ENCODE assay signal across 9 mouse cellular contexts in genomic region chr11:98752562-98753140, GRCm38 (mm10). TPM values are rescaled to one million over a fixed set of nuclear protein-coding genes. Genes with fewer than 3 reads are reported as not detected.
A peak's percentile ranks its signal among the peaks of the same experiment; 100 is the strongest.
DNase-seq lines count a peak whose midpoint lies in the region; ATAC-seq and TF ChIP-seq lines count a peak whose summit lies in the region.
"Had no signal": no experiment of that assay in that cellular context is flagged by ENCODE, and none has a peak within 500 bp of the region (broad histone marks: within the 10 kb centered on the region; RNA-seq: fewer than 3 reads in every experiment).

No protein-coding gene starts in this region.

- H3K27me3 ChIP-seq in lung, embryonic 15.5 days, result no peaks in the 10 kb centered on the region
- H3K27me3 ChIP-seq in intestine, postnatal 0 days (replicated peaks; ENCODE audit: control insufficient read depth, insufficient read depth, low read length), result no peaks in the 10 kb centered on the region
- no peaks in the 10 kb centered on the region for H3K27me3 ChIP-seq in small intestine, adult 2 months (ENCODE audit: control insufficient read depth, insufficient read depth, low read length)

- WGBS in lung, embryonic 15.5 days, result 77% methylated on average over 10 of the region's 10 CpGs
- WGBS in intestine, postnatal 0 days, result 33% methylated on average over 10 of the region's 10 CpGs
- 36% methylated on average over 10 of the region's 10 CpGs for WGBS in small intestine, adult 2 months

- intact Hi-C loops in gastrocnemius, adult 2 months (cut with DNase I), result no loop called here
- intact Hi-C loops in gastrocnemius, postnatal 14 days (cut with DNase I; ENCODE audit: low total_unique reads), result no loop called here

- no peak for TF ChIP-seq POLR2A in small intestine, adult 2 months (IDR thresholded peaks at IDR 0.05; ENCODE audit: low read depth, low read length)

- peak overlapping the region; percentile 100 for H3K27ac ChIP-seq in gastrocnemius, adult 2 months
- peak overlapping the region; percentile 93 for H3K27ac ChIP-seq in lung, embryonic 15.5 days
- peak overlapping the region; percentile 94 for H3K27ac ChIP-seq in intestine, postnatal 0 days (ENCODE audit: low read depth, low read length)
- H3K27ac ChIP-seq in small intestine, adult 2 months (ENCODE audit: insufficient read depth, low read depth, low read length), result peak overlapping the region; percentile 99

- peak; percentile 15 for DNase-seq in gastrocnemius, adult 2 months
- DNase-seq in gastrocnemius, postnatal 14 days, result no peak
- DNase-seq in lung, adult 18-20 months, result no peak
- DNase-seq in urinary bladder, adult 18-20 months (ENCODE audit: low spot score in 2 of 2), result no peak
- DNase-seq in thymus, postnatal 4 days, result no peak

- H3K36me3 ChIP-seq in lung, embryonic 15.5 days, result peaks cover 29% of the 10 kb centered on the region
- H3K36me3 ChIP-seq in intestine, postnatal 0 days (ENCODE audit: control insufficient read depth, insufficient read depth), result peaks cover 27% of the 10 kb centered on the region
- peaks cover 17% of the 10 kb centered on the region for H3K36me3 ChIP-seq in small intestine, adult 2 months (ENCODE audit: control insufficient read depth, insufficient read depth, low read length)

- H3K4me2 ChIP-seq in lung, embryonic 15.5 days, result no peak overlapping the region
- H3K4me2 ChIP-seq in intestine, postnatal 0 days (replicated peaks; ENCODE audit: low read depth), result peak overlapping the region; percentile 58

- H3K4me3 ChIP-seq in gastrocnemius, adult 2 months, result no peak overlapping the region
- no peak overlapping the region for H3K4me3 ChIP-seq in lung, embryonic 15.5 days
- no peak overlapping the region for H3K4me3 ChIP-seq in intestine, postnatal 0 days (ENCODE audit: low read depth, low read length)
- H3K4me3 ChIP-seq in small intestine, adult 2 months (ENCODE audit: low read depth, low read length), result no peak overlapping the region

- no peaks in the 10 kb centered on the region for H3K9me3 ChIP-seq in lung, embryonic 15.5 days
- no peaks in the 10 kb centered on the region for H3K9me3 ChIP-seq in intestine, postnatal 0 days (ENCODE audit: control insufficient read depth)

- H3K4me1 ChIP-seq in lung, embryonic 15.5 days, result peaks cover 74% of the 10 kb centered on the region
- peaks cover 49% of the 10 kb centered on the region for H3K4me1 ChIP-seq in intestine, postnatal 0 days (replicated peaks; ENCODE audit: control insufficient read depth, insufficient read depth, low read length)
- H3K4me1 ChIP-seq in small intestine, adult 2 months (ENCODE audit: control insufficient read depth, insufficient read depth, insufficient read length, low read length), result peaks cover 50% of the 10 kb centered on the region

- no peak overlapping the region for H3K9ac ChIP-seq in lung, embryonic 15.5 days
- H3K9ac ChIP-seq in intestine, postnatal 0 days (ENCODE audit: low read depth, low read length), result no peak overlapping the region

- no peak for TF ChIP-seq CTCF in gastrocnemius, adult 2 months (IDR thresholded peaks at IDR 0.05)
- TF ChIP-seq CTCF in intestine, postnatal 0 days (IDR thresholded peaks at IDR 0.05; ENCODE audit: low read depth), result no peak
- TF ChIP-seq CTCF in small intestine, adult 2 months (IDR thresholded peaks at IDR 0.05; ENCODE audit: extremely low read depth, insufficient read length, insufficient replicate concordance, low read depth, low read length), result no peak

- ATAC-seq in lung, embryonic 15.5 days (ENCODE audit: borderline replicate concordance, extremely low read depth, low FRiP score, low TSS enrichment), result no peak
- no peak for ATAC-seq in intestine, postnatal 0 days

RNA-seq across cellular contexts. Expression of gene Thra, which starts 12.2 kb away (rescaled TPM):
- total RNA-seq in gastrocnemius, adult 2 months (2021), result 10 to 100 TPM; 78.8 to 96.8 TPM
- total RNA-seq in gastrocnemius, postnatal 14 days (2021), result 100 to 1,000 TPM in 1 of 2 experiments, 10 to 100 TPM in 1; 91.8 to 106 TPM
- polyA plus RNA-seq in lung, embryonic 15.5 days (2015; fragmentation: Nextera tagmentation; extraction: Ambion mirVana), result 35.6 and 35.8 TPM in 2 replicates
- polyA plus RNA-seq in intestine, postnatal 0 days (2015; fragmentation: Nextera tagmentation; extraction: Ambion mirVana), result 32.4 and 39.1 TPM in 2 replicates
- 46.5 and 128 TPM in 2 replicates for polyA plus RNA-seq in small intestine, adult 2 months (2012; rRNA removed)

RNA-seq across cellular contexts. Expression of gene Nr1d1, which starts 22.5 kb away (rescaled TPM):
- 100 to 1,000 TPM in 1 of 2 experiments, 10 to 100 TPM in 1; 56.3 to 152 TPM for total RNA-seq in gastrocnemius, adult 2 months (2021)
- 10 to 100 TPM; 27.3 to 64.6 TPM for total RNA-seq in gastrocnemius, postnatal 14 days (2021)
- polyA plus RNA-seq in lung, embryonic 15.5 days (2015; fragmentation: Nextera tagmentation; extraction: Ambion mirVana), result 1.0 and 1.5 TPM in 2 replicates
- polyA plus RNA-seq in intestine, postnatal 0 days (2015; fragmentation: Nextera tagmentation; extraction: Ambion mirVana), result 4.1 and 5.1 TPM in 2 replicates
- polyA plus RNA-seq in small intestine, adult 2 months (2012; rRNA removed), result 59.8 and 206 TPM in 2 replicates

RNA-seq across cellular contexts. Expression of gene Med24, which starts 23.4 kb away (rescaled TPM):
- total RNA-seq in gastrocnemius, adult 2 months (2021), result 10 to 100 TPM; 52.0 to 58.4 TPM
- total RNA-seq in gastrocnemius, postnatal 14 days (2021), result 10 to 100 TPM; 40.3 to 42.0 TPM
- 51.9 and 53.0 TPM in 2 replicates for polyA plus RNA-seq in lung, embryonic 15.5 days (2015; fragmentation: Nextera tagmentation; extraction: Ambion mirVana)
- polyA plus RNA-seq in intestine, postnatal 0 days (2015; fragmentation: Nextera tagmentation; extraction: Ambion mirVana), result 14.7 and 18.5 TPM in 2 replicates
- polyA plus RNA-seq in small intestine, adult 2 months (2012; rRNA removed), result 23.8 and 49.5 TPM in 2 replicates

RNA-seq across cellular contexts. Expression of gene Msl1, which starts 42.7 kb away (rescaled TPM):
- total RNA-seq in gastrocnemius, adult 2 months (2021), result 10 to 100 TPM; 51.8 to 69.4 TPM
- 10 to 100 TPM; 49.0 to 55.3 TPM for total RNA-seq in gastrocnemius, postnatal 14 days (2021)
- polyA plus RNA-seq in lung, embryonic 15.5 days (2015; fragmentation: Nextera tagmentation; extraction: Ambion mirVana), result 21.1 and 21.2 TPM in 2 replicates
- polyA plus RNA-seq in intestine, postnatal 0 days (2015; fragmentation: Nextera tagmentation; extraction: Ambion mirVana), result 12.6 and 15.1 TPM in 2 replicates
- 19.8 and 38.5 TPM in 2 replicates for polyA plus RNA-seq in small intestine, adult 2 months (2012; rRNA removed)

RNA-seq across cellular contexts. Expression of gene Csf3, which starts 51.6 kb away (rescaled TPM):
- not detected for total RNA-seq in gastrocnemius, adult 2 months (2021)
- total RNA-seq in gastrocnemius, postnatal 14 days (2021), result not detected
- not detected in 2 replicates for polyA plus RNA-seq in lung, embryonic 15.5 days (2015; fragmentation: Nextera tagmentation; extraction: Ambion mirVana)
- polyA plus RNA-seq in intestine, postnatal 0 days (2015; fragmentation: Nextera tagmentation; extraction: Ambion mirVana), result 0.08 TPM in 1 of 2 replicates, not detected in the other
- 0.10 TPM in 1 of 2 replicates, not detected in the other for polyA plus RNA-seq in small intestine, adult 2 months (2012; rRNA removed)
- total RNA-seq: layer of hippocampus, postnatal 10 days had no signal
